Mouse (Mus musculus) adrenal gland, adult 18-20 months (tissue): ENCODE data around the gene Cdc26. TPM values are rescaled to one million over a fixed set of nuclear protein-coding genes. Genes with fewer than 3 reads are reported as not detected.
A peak's percentile ranks its signal among the peaks of the same experiment; 100 is the strongest.

Experiments used
- DNase-seq, 2 experiments: peaks; one replicate each; pipeline ENCODE4 v3.0.0; 2021 to 2022; ENCODE audit warnings: low spot score in 2 of 2
- total RNA-seq, 2 experiments: library from RNA; stranded (reverse); gene quantifications; 1 replicate in 1 of 2; 2 replicates in 1 of 2; pipeline ENCODE4 v1.2.3; 2021

The Cdc26 gene
- total RNA-seq, 2 experiments from 2014 or later = 61.2 to 63.0 TPM

GRCm38 (mm10) chr4:62362437-62362836 is 46.0 kb downstream of the Cdc26 start:
- no peak for DNase-seq

DNA sequence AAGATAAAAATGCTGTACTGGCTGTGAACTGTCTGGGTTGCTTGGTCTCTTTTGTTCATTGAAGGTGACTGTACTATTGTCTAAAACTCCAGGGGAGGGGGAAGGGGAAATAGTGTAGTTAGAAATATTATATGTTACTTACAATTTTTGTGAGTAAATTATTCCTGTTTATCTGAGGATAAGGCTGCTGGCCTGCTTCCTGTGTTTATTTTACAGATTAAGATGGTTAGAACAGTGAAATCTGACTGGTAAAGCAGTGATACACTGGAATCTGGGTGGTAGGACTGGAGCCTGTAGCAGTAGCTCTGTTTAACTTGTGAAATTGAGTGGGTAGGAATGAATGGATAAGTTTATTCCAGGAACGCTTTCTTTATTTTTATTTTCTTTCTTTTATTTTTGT is 46.4 kb downstream of the Cdc26 start:
- DNase-seq = no peak

GRCm38 (mm10) chr4:62361571-62361970 is 46.9 kb downstream of the Cdc26 start:
- DNase-seq = no peak

DNA sequence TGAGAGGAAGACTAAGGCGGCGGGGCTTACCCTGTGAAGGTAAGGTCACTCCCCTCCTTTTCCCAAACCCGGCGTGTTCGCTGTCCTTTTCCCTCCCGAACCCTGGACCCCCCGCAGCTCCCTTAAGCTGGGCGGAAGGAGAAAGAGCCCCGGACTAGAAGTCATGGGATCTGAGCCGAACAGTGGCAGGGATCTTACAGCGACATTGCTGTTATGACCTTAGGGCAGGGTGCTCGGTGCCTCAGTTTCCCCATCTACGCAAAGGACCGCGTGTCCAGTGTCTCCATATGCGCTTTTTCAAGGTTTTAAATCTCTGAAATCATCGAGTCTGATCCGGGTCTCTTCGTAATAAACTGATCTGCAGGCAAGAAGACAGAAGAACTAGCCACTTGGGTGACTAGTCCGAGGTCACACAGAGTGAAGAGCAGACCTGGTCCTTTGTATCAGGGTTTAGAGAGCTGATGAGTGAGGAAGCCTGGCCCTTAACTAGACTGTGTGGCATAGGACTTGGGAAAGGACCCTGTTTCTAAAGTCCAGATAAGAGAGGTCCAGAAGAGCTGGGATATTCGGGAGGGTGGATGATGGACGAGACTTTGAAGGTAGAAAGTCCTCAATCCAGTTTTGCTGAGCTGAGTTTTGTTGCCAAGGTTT is 47.5 kb downstream of the Cdc26 start:
- no peak for DNase-seq

DNA sequence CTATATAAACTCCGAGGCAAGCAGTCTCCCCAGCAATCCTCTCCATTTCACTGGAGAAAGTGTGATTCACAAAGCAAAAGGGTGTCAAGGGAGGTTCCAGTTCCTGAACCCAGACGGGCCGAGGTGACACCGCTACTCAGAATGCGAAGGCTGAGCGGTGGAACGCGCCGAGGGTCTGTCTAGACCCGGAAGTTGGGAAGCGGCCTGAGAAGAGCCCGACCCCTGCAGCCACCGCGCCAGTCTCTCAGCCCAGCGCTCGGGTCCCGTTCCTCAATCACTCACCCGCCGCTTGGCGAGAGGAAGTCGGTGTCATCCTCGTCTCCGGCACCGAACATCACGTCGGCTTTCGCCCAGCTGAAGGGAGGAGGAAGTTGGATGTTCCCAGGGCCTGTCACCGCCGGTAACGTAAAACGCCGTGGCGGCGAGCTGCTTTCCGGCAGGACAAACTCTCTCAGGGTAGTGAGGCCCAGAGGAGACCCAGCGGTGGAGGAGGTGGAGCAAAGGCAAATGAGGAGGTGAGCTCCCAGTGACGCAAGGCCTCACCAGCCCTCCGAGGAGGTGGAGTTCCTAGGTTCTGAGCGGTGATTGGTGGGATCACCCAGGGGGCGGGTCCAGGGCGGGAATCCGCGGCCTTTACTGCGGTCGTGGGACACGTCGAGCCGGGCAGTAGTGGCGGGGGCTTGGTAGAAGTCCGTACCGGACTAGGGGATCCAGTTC is 48.2 kb downstream of the Cdc26 start, which contains the start of the genes Fkbp15 and Slc31a1:
Gene Fkbp15, minus strand, starts transcription at position 461 of the 717 bp plus-strand sequence.
Gene Slc31a1, plus strand, starts transcription at position 640 of the 717 bp plus-strand sequence.
- peak; percentile 89 to 92 for DNase-seq

DNA sequence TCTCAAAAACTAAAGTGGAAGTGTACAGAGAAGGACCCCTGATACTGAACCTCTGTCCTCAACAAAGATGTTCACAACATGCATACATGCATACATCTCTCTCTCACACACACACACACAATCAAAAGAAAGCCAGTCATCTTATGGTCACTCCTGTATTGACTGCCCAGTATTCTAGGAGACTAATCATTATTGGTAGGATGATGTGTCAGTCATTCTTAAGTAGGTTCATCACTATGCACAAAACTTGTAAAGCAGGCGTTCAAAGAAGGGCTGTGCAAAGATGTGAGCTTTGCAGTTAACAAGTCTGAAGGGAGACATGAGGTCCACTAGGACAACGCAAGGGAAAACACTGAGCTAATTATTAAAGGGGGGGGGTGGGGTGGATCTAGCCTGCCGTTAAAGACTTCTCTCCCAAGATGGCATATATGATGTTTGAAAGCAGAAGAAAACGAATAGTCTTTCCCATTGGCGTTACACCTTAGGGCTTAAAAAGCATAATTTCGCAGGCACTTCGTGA is 49.1 kb downstream of the Cdc26 start:
- DNase-seq = no peak

DNA sequence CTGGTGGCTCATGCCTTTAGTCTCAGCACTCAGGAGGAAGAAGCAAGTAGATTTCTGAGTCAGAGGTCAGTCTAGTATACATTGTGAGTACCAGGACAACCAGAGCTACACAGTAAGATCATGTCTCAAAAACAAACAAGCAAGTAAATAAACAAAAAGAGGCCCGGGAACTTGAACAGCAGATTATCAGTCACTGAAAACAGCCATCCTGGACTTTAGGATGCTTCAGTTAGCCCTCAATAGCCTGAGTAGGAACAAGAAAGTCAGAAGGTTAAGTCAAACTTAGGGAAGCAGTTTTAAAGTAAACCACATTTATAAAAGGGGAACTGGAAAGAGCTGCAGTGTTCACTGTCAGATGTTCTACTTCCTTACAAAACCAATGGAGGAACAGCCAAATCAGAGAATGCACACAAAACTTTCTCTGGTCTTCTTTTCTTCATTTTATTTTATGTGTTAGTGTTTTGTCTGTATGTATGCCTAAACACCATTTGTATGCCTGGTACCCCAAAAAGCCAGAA is 50.8 kb downstream of the Cdc26 start:
- no peak for DNase-seq

DNA sequence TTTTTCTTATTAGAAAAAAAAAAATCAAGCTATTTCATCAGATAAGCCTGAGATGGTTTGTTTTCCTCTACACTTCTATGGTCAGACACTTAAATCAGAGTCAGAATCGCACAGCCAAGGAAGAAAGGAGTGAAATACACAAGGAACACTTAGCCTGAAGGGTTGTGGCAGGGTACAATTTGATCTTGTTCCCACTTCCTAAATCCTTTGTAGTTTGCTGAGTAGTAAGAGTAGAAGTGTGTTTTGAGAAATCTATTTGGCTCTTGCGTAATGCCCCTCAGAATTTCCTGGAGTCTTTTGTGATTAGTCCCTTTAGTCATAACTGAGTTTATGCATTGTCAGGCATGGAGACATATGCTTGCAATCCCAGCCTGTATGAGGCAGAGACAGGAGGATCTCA is 59.1 kb downstream of the Cdc26 start:
- DNase-seq = no peak

- DNase-seq = no peak
Observed at GRCm38 (mm10) chr4:62348329-62348705, 60.1 kb downstream of the Cdc26 start.

DNA sequence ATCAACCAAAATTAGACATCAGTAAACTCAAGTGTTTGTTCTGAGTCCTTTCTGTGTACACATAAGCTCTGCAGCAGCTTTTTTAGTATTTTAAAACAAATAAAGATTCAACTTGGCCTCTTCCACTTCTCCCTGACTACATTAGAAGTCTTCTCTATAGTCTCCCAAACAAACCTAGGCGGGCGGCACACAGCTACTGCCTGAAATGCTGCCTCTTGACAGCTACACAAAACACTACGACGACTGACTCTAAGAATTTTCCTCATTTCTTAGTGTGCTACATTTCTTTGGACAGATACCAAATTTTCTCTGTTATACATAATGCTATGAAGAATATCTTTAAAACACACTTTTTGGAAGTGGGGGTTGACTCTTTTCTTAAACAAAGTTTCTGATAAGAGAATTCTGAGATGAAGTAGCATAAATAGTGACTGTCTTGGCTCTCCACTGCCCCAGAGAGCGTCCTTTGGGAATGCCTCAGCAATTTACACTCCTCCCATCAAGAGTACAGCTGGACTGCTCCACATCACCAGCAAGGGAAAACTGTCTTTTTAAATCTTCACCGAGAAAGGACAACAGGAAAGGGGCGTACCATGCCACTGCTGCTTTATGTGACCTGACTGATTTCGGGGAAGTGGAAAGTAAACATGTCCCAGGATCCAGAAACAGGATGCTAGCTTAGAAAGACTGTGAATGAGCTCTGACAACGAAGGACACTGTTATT is 60.7 kb downstream of the Cdc26 start:
- no peak for DNase-seq

DNA sequence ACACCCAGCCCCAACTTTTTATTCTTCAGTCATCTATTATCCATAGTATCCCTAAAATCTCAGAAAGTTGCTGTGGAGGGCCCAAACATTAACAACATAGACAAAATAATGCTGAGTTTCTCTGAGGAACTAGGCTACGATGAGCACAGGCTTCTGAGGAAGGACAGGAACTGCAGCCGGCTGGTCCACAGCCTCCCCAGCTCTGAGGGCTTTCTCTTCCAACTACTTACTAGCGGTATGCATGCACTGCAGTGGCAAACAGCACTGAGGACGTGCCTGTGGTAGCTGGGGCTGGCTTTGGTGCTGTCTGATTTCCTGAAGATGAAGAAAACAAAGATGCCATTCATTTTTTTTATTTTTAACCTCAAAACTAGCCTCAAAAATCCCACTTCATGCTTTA is 62.6 kb downstream of the Cdc26 start:
- no peak for DNase-seq

DNA sequence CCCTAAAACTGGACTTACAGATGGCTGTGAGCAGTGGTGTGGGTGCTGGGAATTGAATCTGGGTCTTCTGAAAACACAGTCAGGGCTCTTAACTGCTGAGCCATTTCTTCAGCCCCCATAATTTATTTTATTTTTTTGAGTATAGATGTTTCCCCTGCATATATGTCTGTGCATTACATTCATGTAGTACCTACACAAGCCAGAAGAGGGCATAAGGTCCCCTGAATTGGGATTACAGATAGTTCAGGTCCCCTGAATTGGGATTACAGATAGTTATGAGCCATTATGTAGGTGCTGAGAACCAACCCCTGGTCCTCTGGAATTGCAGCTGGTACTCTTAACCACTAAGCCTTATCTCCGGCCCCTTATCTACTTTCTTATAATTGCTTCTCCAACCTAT is 64.4 kb downstream of the Cdc26 start:
- DNase-seq = no peak

GRCm38 (mm10) chr4:62338536-62338935 is 69.9 kb downstream of the Cdc26 start:
- no peak for DNase-seq

Other genes starting within 250 kb of the Cdc26 start
- gene Zfp37, start 177.6 kb downstream of the Cdc26 start, total RNA-seq = 1 to 10 TPM; 4.7 to 4.8 TPM
- gene Slc31a2, start 146.1 kb downstream of the Cdc26 start, total RNA-seq = 10 to 100 TPM; 27.0 to 28.3 TPM
- gene Fkbp15, start 48.1 kb downstream of the Cdc26 start, total RNA-seq = 10 to 100 TPM; 31.4 to 32.1 TPM
- gene Slc31a1, start 47.9 kb downstream of the Cdc26 start, total RNA-seq = 10 to 100 TPM; 49.1 to 50.2 TPM
- 10 to 100 TPM; 22.8 to 27.6 TPM for gene Prpf4, start 155 bp upstream of the Cdc26 start, total RNA-seq
- gene Rnf183, start 26.6 kb upstream of the Cdc26 start, total RNA-seq = 1 to 10 TPM in 1 of 2 experiments, not detected in 1; 1.1 TPM
- 1 to 10 TPM; 1.2 to 1.8 TPM for gene Wdr31, start 62.3 kb upstream of the Cdc26 start, total RNA-seq
- gene Bspry, start 71.4 kb upstream of the Cdc26 start, total RNA-seq = 1 to 10 TPM; 3.7 to 9.6 TPM
- 10 to 100 TPM in 1 of 2 experiments, 1 to 10 TPM in 1; 9.8 to 21.4 TPM for gene Hdhd3, start 94.8 kb upstream of the Cdc26 start, total RNA-seq
- gene Alad, start 111.3 kb upstream of the Cdc26 start, total RNA-seq = 100 to 1,000 TPM in 1 of 2 experiments, 10 to 100 TPM in 1; 92.6 to 112 TPM
- gene Pole3, start 116.4 kb upstream of the Cdc26 start, total RNA-seq = 10 to 100 TPM; 43.7 to 52.1 TPM
- gene 4933430I17Rik, start 116.7 kb upstream of the Cdc26 start, total RNA-seq = under 1 TPM; 0.27 to 0.29 TPM
- gene Rgs3, start 151.2 kb upstream of the Cdc26 start, total RNA-seq = 10 to 100 TPM; 23.2 to 24.3 TPM